In the genomic region with DNA sequence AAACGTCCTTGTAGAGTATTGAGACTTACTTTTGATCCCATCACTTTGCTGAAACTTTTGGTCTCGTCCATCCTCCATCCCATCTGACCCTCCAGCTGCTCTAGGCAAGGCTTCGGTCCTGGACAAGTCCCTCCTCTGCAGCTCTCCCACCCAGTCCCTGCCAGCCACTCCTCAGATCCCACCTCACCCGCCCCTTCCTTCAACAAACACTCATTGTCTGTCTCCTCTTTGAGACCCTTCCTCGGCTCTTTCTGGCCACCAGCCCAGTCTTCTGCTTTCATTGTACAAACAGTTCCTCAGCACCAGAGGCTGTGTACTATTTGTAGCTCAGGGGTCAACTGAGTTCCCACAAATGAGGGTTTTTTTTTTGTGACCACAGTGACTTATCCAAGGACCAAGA, we compare ENCODE assay signal across 13 mouse cellular contexts. TPM values are rescaled to one million over a fixed set of nuclear protein-coding genes. Genes with fewer than 3 reads are reported as not detected.
A peak's percentile ranks its signal among the peaks of the same experiment; 100 is the strongest.
DNase-seq lines count a peak whose midpoint lies in the region; ATAC-seq and TF ChIP-seq lines count a peak whose summit lies in the region.
"Had no signal": no experiment of that assay in that cellular context is flagged by ENCODE, and none has a peak within 500 bp of the region (broad histone marks: within the 10 kb centered on the region; RNA-seq: fewer than 3 reads in every experiment).

No protein-coding gene starts in this region.

- no peak overlapping the region for H3K9ac ChIP-seq in forebrain, postnatal 0 days
- H3K9ac ChIP-seq: intestine, embryonic 15.5 days; neural tube, embryonic 13.5 days had no signal

- H3K4me3 ChIP-seq in forebrain, postnatal 0 days (ENCODE audit: low read depth, low read length), result no peak overlapping the region
- H3K4me3 ChIP-seq: intestine, embryonic 15.5 days; neural tube, embryonic 13.5 days had no signal

- ATAC-seq in forebrain, postnatal 0 days, result 0 out of 2 replicates have a peak, but pooled peaks have one; percentile 25

- peak; percentile 37 to 49 for DNase-seq in cerebellum, postnatal 14 days
- no peak for DNase-seq in cerebellum, postnatal 4 days (ENCODE audit: low spot score in 2 of 2)
- peak; percentile 41 to 46 for DNase-seq in layer of hippocampus, postnatal 10 days (ENCODE audit: low spot score in 2 of 2)
- DNase-seq in layer of hippocampus, adult 11-12 months (ENCODE audit: low spot score), result no peak
- DNase-seq in forebrain, postnatal 0 days, result no peak
- peak; percentile 80 for DNase-seq in lung, postnatal 36 days
- DNase-seq in liver, result no peak
- DNase-seq in spleen, postnatal 14 days (ENCODE audit: low spot score in 2 of 2), result no peak

- no peaks in the 10 kb centered on the region for H3K27me3 ChIP-seq in forebrain, postnatal 0 days (ENCODE audit: insufficient read depth, low read length)
- H3K27me3 ChIP-seq: intestine, embryonic 15.5 days; neural tube, embryonic 13.5 days had no signal

- no peak overlapping the region for H3K27ac ChIP-seq in forebrain, postnatal 0 days (ENCODE audit: low read depth, low read length)
- H3K27ac ChIP-seq: intestine, embryonic 15.5 days; neural tube, embryonic 13.5 days had no signal

- TF ChIP-seq CTCF in forebrain, postnatal 0 days (IDR thresholded peaks at IDR 0.05; ENCODE audit: low read depth), result no peak

- no peak overlapping the region for H3K4me2 ChIP-seq in forebrain, postnatal 0 days (ENCODE audit: low read depth)
- H3K4me2 ChIP-seq: heart, embryonic 11.5 days; intestine, embryonic 15.5 days; neural tube, embryonic 13.5 days had no signal

- no peaks in the 10 kb centered on the region for H3K9me3 ChIP-seq in forebrain, postnatal 0 days (ENCODE audit: low read length)
- H3K9me3 ChIP-seq: intestine, embryonic 15.5 days; neural tube, embryonic 13.5 days had no signal

- H3K4me1 ChIP-seq in forebrain, postnatal 0 days (ENCODE audit: insufficient read depth), result no peaks in the 10 kb centered on the region

- WGBS in forebrain, postnatal 0 days, result 19% methylated on average over 5 of the region's 5 CpGs

- no peaks in the 10 kb centered on the region for H3K36me3 ChIP-seq in forebrain, postnatal 0 days (ENCODE audit: insufficient read depth)
- H3K36me3 ChIP-seq: intestine, embryonic 15.5 days; neural tube, embryonic 13.5 days had no signal

RNA-seq across cellular contexts. Expression of a gene that starts 5.0 kb away (rescaled TPM):
- not detected for total RNA-seq in layer of hippocampus, postnatal 10 days (2021)
- not detected in 2 replicates for total RNA-seq in forebrain, postnatal 0 days (2014; rRNA removed)
- polyA plus RNA-seq in forebrain, postnatal 0 days (2015; fragmentation: Nextera tagmentation; extraction: Ambion mirVana), result 0.13 TPM in 1 of 2 replicates, not detected in the other
- polyA plus RNA-seq: C2C12; heart, embryonic 11.5 days; neural tube, embryonic 13.5 days; thymus, postnatal 0 days had no signal

Comparison
In these comparisons a context has a peak if more than half of its experiments do, and no peak if none do; other contexts are left out.
1. DNase-seq: peak in cerebellum, postnatal 14 days (2 of 2), layer of hippocampus, postnatal 10 days (2 of 2) and lung, postnatal 36 days (single experiment); none in cerebellum, postnatal 4 days (0 of 2), layer of hippocampus, adult 11-12 months (single experiment), forebrain, postnatal 0 days (single experiment), liver (single experiment) and spleen, postnatal 14 days (0 of 2).